Mouse (Mus musculus) heart, adult 2 months (tissue): Measurements from ENCODE around the gene Casc3.

Source experiments
- CTCF ChIP-seq: fragments of 200-600 bp; IDR thresholded peaks from 2 replicates; pipeline ENCODE4 v1.8.1; 2022; ENCODE audit warnings: antibody characterized with exemption, mild to moderate bottlenecking, moderate library complexity
- EP300 ChIP-seq: fragments of 200-500 bp; IDR thresholded peaks from 2 replicates; pipeline ENCODE4 v1.6.1; 2011; ENCODE audit warnings: low read depth, low read length, control low read depth; ENCODE audit not compliant: insufficient read depth

GRCm38 (mm10) chr11:98766816-98767215 lies 37.9 kb upstream of the Casc3 start:
- TF ChIP-seq EP300: no peak
- TF ChIP-seq CTCF: no peak
